Mouse (Mus musculus) embryonic facial prominence, embryonic 10.5 days (tissue): ENCODE results near the gene Sh3pxd2a. TPM values are rescaled to one million over a fixed set of nuclear protein-coding genes. Genes with fewer than 3 reads are reported as not detected.

Experiments
- DNase-seq: peaks from one replicate; pipeline ENCODE4 v3.0.0-alpha.2; 2017; ENCODE audit warnings: low spot score
- H3K27ac ChIP-seq: fragments of 300-500 bp; sonication (generic); replicated peaks from 2 replicates; pipeline ENCODE4 v1.5.1; 2016; ENCODE audit warnings: mild to moderate bottlenecking
- H3K27me3 ChIP-seq: fragments of 300-500 bp; sonication (generic); replicated peaks from 2 replicates; pipeline ENCODE4 v1.6.1; 2016; ENCODE audit warnings: low read depth, mild to moderate bottlenecking; ENCODE audit not compliant: poor library complexity, severe bottlenecking
- H3K36me3 ChIP-seq: fragments of 300-500 bp; sonication (generic); replicated peaks from 2 replicates; pipeline ENCODE4 v1.6.1; 2016; ENCODE audit warnings: mild to moderate bottlenecking, moderate library complexity
- H3K4me1 ChIP-seq: fragments of 300-500 bp; sonication (generic); 2 replicates; pipeline ENCODE4 v1.6.1; 2016
- H3K4me3 ChIP-seq: fragments of 300-500 bp; sonication (generic); 2 replicates; pipeline ENCODE4 v1.5.1; 2016; ENCODE audit warnings: mild to moderate bottlenecking, moderate library complexity
- H3K9me3 ChIP-seq: fragments of 300-500 bp; sonication (generic); 2 replicates; pipeline ENCODE4 v1.6.1; 2016; ENCODE audit warnings: mild to moderate bottlenecking
- WGBS: fragments of 180-500 bp; shearing (Covaris S2); methylation state at CpG from one replicate; pipeline ENCODE4 v1.1.7; 2016; 5-methylcytosine and 5-hydroxymethylcytosine counted together
- polyA plus RNA-seq: library from polyadenylated mRNA; unstranded; fragments of >200 nt; fragmentation: Nextera tagmentation; extraction: Ambion mirVana; gene quantifications from 2 replicates; pipeline ENCODE4 v1.2.1, GENCODE M21; 2016

Sh3pxd2a gene
- polyA plus RNA-seq, 1 experiment from 2014 or later = 2.9 TPM

- peaks cover 75% of the 10 kb centered on the region for H3K4me1 ChIP-seq
- H3K4me3 ChIP-seq = no peak overlapping the region
- 89% methylated on average over 7 of the region's 7 CpGs for WGBS
- no peak overlapping the region for H3K27ac ChIP-seq
- no peaks in the 10 kb centered on the region for H3K36me3 ChIP-seq
- no peak for DNase-seq
- H3K27me3 ChIP-seq = no peaks in the 10 kb centered on the region
- H3K9me3 ChIP-seq = no peaks in the 10 kb centered on the region
Observed at GRCm38 (mm10) chr19:47452211-47452610, 12.0 kb downstream of the Sh3pxd2a start.

- Histone ChIP-seq H3K27me3 (no peaks in the 10 kb centered on the region), H3K36me3 (no peaks in the 10 kb centered on the region)
- WGBS = 81% methylated on average over 10 of the region's 10 CpGs
Observed at GRCm38 (mm10) chr19:47451476-47452113, 12.6 kb downstream of the Sh3pxd2a start.

GRCm38 (mm10) chr19:47450261-47451137, 13.7 kb downstream of the Sh3pxd2a start:
- WGBS = 44% methylated on average over 8 of the region's 8 CpGs
- no peaks in the 10 kb centered on the region for H3K27me3 ChIP-seq
- no peaks in the 10 kb centered on the region for H3K36me3 ChIP-seq
- H3K9me3 ChIP-seq = no peaks in the 10 kb centered on the region
- DNase-seq = no peak
- peak overlapping the region; percentile 61 for H3K27ac ChIP-seq
- peaks cover 79% of the 10 kb centered on the region for H3K4me1 ChIP-seq
- no peak overlapping the region for H3K4me3 ChIP-seq

More at GRCm38 (mm10) chr19:47451476-47452113, 12.6 kb downstream of the Sh3pxd2a start:
- DNase-seq = no peak
- no peak overlapping the region for H3K4me3 ChIP-seq
- H3K4me1 ChIP-seq = peaks cover 75% of the 10 kb centered on the region
- H3K27ac ChIP-seq = no peak overlapping the region; the same call in 1 of the 2 replicates
- H3K9me3 ChIP-seq = no peaks in the 10 kb centered on the region

- Histone ChIP-seq H3K4me1 (peaks cover 83% of the 10 kb centered on the region), H3K27me3 (no peaks in the 10 kb centered on the region), H3K27ac (peak overlapping the region; percentile 61), H3K9me3 (no peaks in the 10 kb centered on the region), H3K36me3 (no peaks in the 10 kb centered on the region), H3K4me3 (no peak overlapping the region)
- 74% methylated on average over 4 of the region's 4 CpGs for WGBS
- no peak for DNase-seq
Observed at GRCm38 (mm10) chr19:47449513-47450227, 14.5 kb downstream of the Sh3pxd2a start.

- Histone ChIP-seq H3K4me1 (peaks cover 83% of the 10 kb centered on the region), H3K4me3 (no peak overlapping the region), H3K27ac (peak overlapping the region; percentile 40; the same call in 1 of the 2 replicates), H3K9me3 (no peaks in the 10 kb centered on the region), H3K36me3 (no peaks in the 10 kb centered on the region), H3K27me3 (no peaks in the 10 kb centered on the region)
- no peak for DNase-seq
- WGBS = 79% methylated on average over 14 of the region's 14 CpGs
Observed at GRCm38 (mm10) chr19:47448618-47449151, 15.5 kb downstream of the Sh3pxd2a start.

- 47% methylated on average over 9 of the region's 9 CpGs for WGBS
- no peak overlapping the region for H3K4me3 ChIP-seq
- no peaks in the 10 kb centered on the region for H3K27me3 ChIP-seq
- H3K4me1 ChIP-seq = peaks cover 97% of the 10 kb centered on the region
- DNase-seq = no peak
- no peaks in the 10 kb centered on the region for H3K9me3 ChIP-seq
- H3K27ac ChIP-seq = peak overlapping the region; percentile 54
- H3K36me3 ChIP-seq = no peaks in the 10 kb centered on the region
Observed at GRCm38 (mm10) chr19:47446841-47447365, 17.3 kb downstream of the Sh3pxd2a start.

GRCm38 (mm10) chr19:47446130-47446529, 18.1 kb downstream of the Sh3pxd2a start:
- WGBS = 86% methylated on average over 9 of the region's 9 CpGs
- Histone ChIP-seq H3K27me3 (no peaks in the 10 kb centered on the region), H3K27ac (no peak overlapping the region), H3K36me3 (no peaks in the 10 kb centered on the region), H3K4me1 (peaks cover 97% of the 10 kb centered on the region), H3K9me3 (no peaks in the 10 kb centered on the region), H3K4me3 (no peak overlapping the region)
- no peak for DNase-seq

- Histone ChIP-seq H3K36me3 (no peaks in the 10 kb centered on the region), H3K4me3 (no peak overlapping the region), H3K4me1 (peaks cover 97% of the 10 kb centered on the region), H3K27ac (no peak overlapping the region), H3K9me3 (no peaks in the 10 kb centered on the region), H3K27me3 (no peaks in the 10 kb centered on the region)
- no peak for DNase-seq
- WGBS = 84% methylated on average over 6 of the region's 6 CpGs
Observed at GRCm38 (mm10) chr19:47445726-47446125, 18.5 kb downstream of the Sh3pxd2a start.

GRCm38 (mm10) chr19:47444488-47444887, 19.7 kb downstream of the Sh3pxd2a start:
- Histone ChIP-seq H3K4me3 (no peak overlapping the region), H3K9me3 (no peaks in the 10 kb centered on the region), H3K36me3 (no peaks in the 10 kb centered on the region; the same call in 1 of the 2 replicates), H3K27me3 (no peaks in the 10 kb centered on the region), H3K4me1 (peaks cover 85% of the 10 kb centered on the region), H3K27ac (no peak overlapping the region)
- peak; percentile 40 for DNase-seq
- WGBS = 41% methylated on average over 12 of the region's 12 CpGs

GRCm38 (mm10) chr19:47442294-47442627, 21.9 kb downstream of the Sh3pxd2a start:
- WGBS = 79% methylated on average over 6 of the region's 6 CpGs
- H3K4me3 ChIP-seq = no peak overlapping the region
- H3K4me1 ChIP-seq = peaks cover 73% of the 10 kb centered on the region
- DNase-seq = no peak
- H3K27ac ChIP-seq = no peak overlapping the region
- no peaks in the 10 kb centered on the region for H3K27me3 ChIP-seq
- H3K36me3 ChIP-seq = no peaks in the 10 kb centered on the region; the same call in 1 of the 2 replicates
- no peaks in the 10 kb centered on the region for H3K9me3 ChIP-seq

- H3K36me3 ChIP-seq = no peaks in the 10 kb centered on the region; the same call in 1 of the 2 replicates
- no peaks in the 10 kb centered on the region for H3K27me3 ChIP-seq
- H3K27ac ChIP-seq = no peak overlapping the region
- peaks cover 67% of the 10 kb centered on the region for H3K4me1 ChIP-seq
- H3K9me3 ChIP-seq = no peaks in the 10 kb centered on the region
- no peak for DNase-seq
- H3K4me3 ChIP-seq = no peak overlapping the region
- WGBS = 88% methylated on average over 17 of the region's 17 CpGs
Observed at GRCm38 (mm10) chr19:47441541-47442293, 22.5 kb downstream of the Sh3pxd2a start.
